Mouse (Mus musculus) small intestine, adult 10 weeks (tissue): ENCODE measurements around the gene Eef1akmt2. TPM values are rescaled to one million over a fixed set of nuclear protein-coding genes. Genes with fewer than 3 reads are reported as not detected.

Source experiments
- polyA plus RNA-seq: library from polyadenylated mRNA; stranded (reverse); fragments of 350-450 nt; fragmentation: Illumina TruSeq; extraction: RNeasy Lipid Tissue Mini Kit (QIAGEN cat#74804); gene quantifications from one replicate; pipeline ENCODE4 v1.2.3, GENCODE M21; 2014; ENCODE audit warnings: low replicate concordance

Eef1akmt2 gene
- polyA plus RNA-seq = 60.8 TPM

DNA sequence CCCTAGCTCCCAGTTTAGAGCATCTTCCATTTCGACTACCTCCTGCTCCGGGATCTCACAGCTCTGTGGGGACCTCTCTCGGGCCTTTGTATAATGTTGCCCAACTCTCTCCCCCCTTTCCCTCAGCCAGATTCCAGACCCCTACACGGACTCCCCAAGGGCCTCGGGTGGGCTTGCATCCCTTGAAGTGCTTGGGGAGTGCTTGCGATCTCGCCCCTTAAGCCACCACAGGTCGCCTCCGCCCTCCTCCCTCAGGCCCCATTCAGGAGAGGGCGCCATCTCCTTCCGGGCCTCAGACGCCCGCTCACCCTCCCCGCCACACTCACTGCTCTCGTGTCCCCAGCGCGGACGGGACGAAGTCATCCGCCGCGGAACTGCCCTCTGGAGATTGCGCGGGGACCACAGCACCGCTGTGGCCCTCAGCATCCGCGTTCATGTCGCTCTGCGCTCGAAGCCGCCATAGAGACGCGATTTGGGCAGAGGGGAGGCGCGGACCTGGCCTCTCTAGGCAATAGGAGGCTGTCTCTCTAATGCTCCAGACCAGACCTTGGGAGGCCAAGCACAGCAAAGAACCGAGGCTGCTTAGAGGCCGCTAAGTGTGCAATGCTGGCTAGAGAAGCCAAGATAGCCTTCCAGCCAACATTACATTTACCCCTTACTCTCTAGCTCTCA, at the start of gene Eef1akmt2:
Gene Eef1akmt2 (minus strand): TSS at position 501 of the 672 bp plus-strand sequence.

DNA sequence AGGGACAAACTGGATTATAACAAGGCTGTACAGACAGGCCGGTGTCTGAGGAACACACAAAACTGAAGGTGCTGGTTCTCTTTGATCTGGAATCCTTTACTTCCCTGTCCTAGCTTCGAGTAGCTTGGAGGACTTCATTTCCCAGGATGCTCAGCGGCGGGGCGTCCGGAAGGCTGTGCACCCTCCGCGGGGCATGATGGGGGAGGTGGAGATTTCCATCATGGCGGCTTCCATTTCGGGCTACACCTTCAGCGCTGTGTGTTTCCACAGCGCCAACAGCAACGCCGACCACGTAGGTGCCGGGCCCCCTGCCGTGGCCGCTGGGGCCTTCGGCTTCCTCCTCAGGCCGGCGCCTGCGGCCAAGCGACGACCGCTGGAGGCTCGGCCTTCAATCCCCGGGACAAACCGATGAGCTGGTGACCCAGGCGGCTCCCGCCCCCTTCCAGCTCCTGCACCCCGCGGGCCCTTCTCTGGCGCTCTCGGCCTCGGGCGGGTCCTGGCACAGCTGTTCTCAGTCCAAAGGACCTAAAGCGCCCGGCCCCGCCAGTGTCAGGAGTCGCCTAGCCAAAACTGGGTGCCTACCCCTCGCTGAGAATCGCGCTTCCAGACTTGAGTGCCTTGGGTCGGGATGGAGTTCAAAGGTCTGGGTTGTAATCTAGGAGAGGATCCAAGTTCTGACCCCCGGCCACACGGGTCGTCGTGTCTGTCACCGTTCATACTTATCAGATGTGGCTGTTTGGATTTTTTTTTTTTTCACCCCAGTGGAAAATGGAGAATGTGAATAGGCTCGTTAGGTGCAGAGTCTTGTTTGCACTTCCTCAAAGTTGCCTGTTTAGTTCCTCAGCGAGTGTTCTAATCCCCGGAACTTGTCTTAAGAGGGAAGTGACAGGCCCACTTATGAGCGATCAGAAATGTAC, 6.8 kb upstream of the Eef1akmt2 start, which contains the start of gene Abraxas2:
Gene Abraxas2 (plus strand): TSS at position 184 of the 917 bp plus-strand sequence.

DNA sequence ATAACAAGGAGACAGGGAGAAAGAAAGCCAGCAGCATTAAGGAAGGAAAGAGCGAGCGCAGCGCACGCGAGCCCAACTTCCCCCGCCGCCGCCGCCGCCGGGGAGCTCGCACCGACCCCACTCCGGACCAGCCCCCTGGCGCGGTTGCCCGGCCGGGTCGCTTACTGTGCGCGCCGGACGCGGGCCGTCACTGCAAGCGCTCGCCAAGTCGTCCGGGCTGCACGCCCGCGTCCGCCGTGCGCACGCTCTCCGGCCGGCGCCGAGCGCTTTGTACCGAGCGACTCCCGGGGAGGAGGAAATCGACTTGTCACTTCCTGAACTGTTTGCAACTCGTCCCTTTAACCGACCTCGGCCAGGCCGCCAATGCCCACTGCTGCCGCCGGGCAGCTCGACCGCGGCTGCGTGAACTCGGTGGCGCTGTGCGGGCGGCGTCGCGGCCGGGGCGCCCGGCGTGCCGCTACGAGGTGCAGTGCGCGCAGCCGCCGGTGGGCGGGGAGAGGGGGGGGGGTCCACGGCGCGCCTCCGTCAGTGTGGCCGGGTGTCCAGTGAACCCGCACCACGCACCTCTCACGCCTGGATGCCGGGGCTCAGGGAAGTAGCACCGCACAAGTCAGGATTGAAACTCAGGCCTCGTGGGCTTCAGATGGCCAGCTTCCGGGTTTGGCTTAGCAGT, 38.9 kb downstream of the Eef1akmt2 start, which contains the start of gene Fam53b:
Gene Fam53b (minus strand): TSS at position 471 of the 673 bp plus-strand sequence.

Other genes starting within 250 kb of the Eef1akmt2 start
- 4.2 TPM for gene Lhpp, start 242.0 kb downstream of the Eef1akmt2 start, polyA plus RNA-seq
- 13.5 TPM for gene Fam53b, start 38.8 kb downstream of the Eef1akmt2 start, polyA plus RNA-seq
- gene Abraxas2, start 6.6 kb upstream of the Eef1akmt2 start, polyA plus RNA-seq = 84.0 TPM
- 41.7 TPM for gene Zranb1, start 78.5 kb upstream of the Eef1akmt2 start, polyA plus RNA-seq